Mouse (Mus musculus): ENCODE results near the gene Ly6g6e. TPM values are rescaled to one million over a fixed set of nuclear protein-coding genes. Genes with fewer than 3 reads are reported as not detected.

The Ly6g6e gene
- 7.8 and 9.7 TPM in 2 replicates for polyA plus RNA-seq (2014; fragmentation: Nextera tagmentation; extraction: Ambion mirVana)

DNA sequence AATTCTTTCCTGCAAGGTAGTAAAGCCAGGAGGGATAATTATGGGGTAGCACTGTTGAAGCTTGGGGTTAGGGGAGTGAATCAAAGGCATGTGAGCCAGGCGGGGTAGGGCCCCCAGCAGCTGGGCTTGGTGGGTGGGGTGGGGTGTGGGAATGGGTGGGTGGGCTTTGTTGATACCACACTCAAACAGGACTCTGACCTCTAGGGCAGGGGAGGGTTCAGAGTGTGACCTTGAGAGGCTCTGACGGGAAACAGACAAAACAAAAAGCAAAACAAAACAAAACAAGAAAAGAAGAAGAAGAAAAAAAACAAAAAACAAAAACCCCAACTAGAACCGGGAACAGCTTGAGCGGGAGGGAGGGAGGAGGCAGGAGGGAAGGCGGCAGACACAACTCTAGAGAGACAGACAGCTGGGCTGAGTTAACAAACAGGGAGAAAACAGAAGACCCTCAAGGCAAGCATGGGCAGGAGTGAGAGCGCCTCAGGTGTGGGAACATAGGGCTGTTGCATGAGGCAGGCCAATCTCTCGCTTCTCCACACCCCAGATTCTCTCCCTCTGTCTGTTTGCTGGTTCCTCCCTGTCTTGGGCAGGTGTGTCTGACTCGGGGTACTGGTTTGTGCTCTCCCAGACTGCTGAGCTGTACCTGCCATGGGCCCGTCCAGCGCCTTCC, at the start of gene Ly6g6e:
TSS of gene Ly6g6e (plus strand) at position 396 of the 670 bp plus-strand sequence.
- Histone ChIP-seq H3K36me3 (ENCODE audit: control insufficient read depth, insufficient read depth, low read length) (no peaks in the 10 kb centered on the region), H3K9me3 (ENCODE audit: control insufficient read depth, low read depth, low read length) (no peaks in the 10 kb centered on the region), H3K27ac (ENCODE audit: low read length) (peak within 1 kb of the TSS; percentile 30; the same call in 1 of the 2 replicates), H3K9ac (replicated peaks; ENCODE audit: low read depth, low read length) (0 out of 2 replicates have a peak within 1 kb of the TSS, but pooled peaks have one; percentile 1), H3K4me3 (ENCODE audit: low read depth, low read length) (peak within 1 kb of the TSS; percentile 14; the same call in 1 of the 2 replicates), H3K4me2 (replicated peaks; ENCODE audit: low read depth, low read length) (peak within 1 kb of the TSS; percentile 32), H3K27me3 (ENCODE audit: control insufficient read depth, insufficient read depth, low read length) (no peaks in the 10 kb centered on the region), H3K4me1 (ENCODE audit: control insufficient read depth, insufficient read depth, low read length) (0 out of 2 replicates have a peak, but pooled peaks cover 13% of the 10 kb centered on the region)
- 0 out of 2 replicates have a peak, but pooled peaks have one; percentile 17 for ATAC-seq (ENCODE audit: insufficient number of reproducible peaks, insufficient read depth, low FRiP score, low read depth)
- 29% methylated on average over 10 of the region's 10 CpGs for WGBS

DNA sequence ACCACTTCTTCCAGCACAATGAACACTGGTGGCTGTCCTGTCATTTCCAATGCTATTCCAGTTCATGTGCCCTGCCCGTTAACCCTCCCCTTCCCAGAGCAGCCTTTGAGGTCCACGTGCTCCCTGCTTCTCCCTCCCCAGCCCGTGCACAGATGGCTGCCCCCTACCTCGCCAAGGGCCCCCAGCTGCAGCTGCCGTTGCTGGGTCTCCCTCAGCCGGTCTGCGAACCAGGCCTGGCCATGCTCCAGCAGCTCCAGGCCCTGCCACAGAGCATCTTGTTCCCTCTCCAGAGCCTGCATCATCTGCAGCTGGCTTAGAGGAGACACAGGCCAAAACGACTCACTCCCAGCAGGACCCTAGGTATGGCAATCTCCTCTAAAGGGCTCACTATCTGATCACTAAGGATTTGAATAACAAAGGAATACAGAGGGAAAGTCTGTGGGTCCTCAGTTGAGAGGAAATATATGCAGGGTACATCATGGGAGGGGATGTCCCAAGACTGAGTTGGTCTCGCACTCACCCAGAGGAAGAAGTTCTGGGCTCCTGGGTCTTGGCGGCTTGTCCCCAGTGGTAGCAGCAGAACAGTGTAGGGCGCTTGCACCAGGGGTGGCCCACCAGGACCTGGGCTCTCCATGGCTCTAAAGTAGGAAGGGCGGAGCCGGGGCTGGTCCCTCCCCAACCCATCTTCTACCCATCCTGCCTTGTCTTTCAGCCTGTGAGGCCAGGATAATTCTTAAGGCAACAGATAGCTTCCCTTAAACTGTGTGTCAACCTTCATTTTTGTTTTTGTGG, 49.2 kb upstream of the Ly6g6e start, which contains the start of gene Sapcd1:
TSS of gene Sapcd1 (minus strand) at position 740 of the 792 bp plus-strand sequence.
- Histone ChIP-seq H3K36me3 (ENCODE audit: control insufficient read depth, insufficient read depth, low read length) (no peaks in the 10 kb centered on the region), H3K4me2 (replicated peaks; ENCODE audit: low read depth, low read length) (peak within 1 kb of the TSS; percentile 14; the same call in 1 of the 2 replicates), H3K9ac (replicated peaks; ENCODE audit: low read depth, low read length) (0 out of 2 replicates have a peak within 1 kb of the TSS, but pooled peaks have one; percentile 14), H3K9me3 (ENCODE audit: control insufficient read depth, low read depth, low read length) (no peaks in the 10 kb centered on the region), H3K4me1 (ENCODE audit: control insufficient read depth, insufficient read depth, low read length) (peaks cover 17% of the 10 kb centered on the region), H3K4me3 (ENCODE audit: low read depth, low read length) (no peak within 1 kb of the TSS), H3K27ac (ENCODE audit: low read length) (peak within 1 kb of the TSS; percentile 74), H3K27me3 (ENCODE audit: control insufficient read depth, insufficient read depth, low read length) (no peaks in the 10 kb centered on the region)
- peak; percentile 53; the same call in 1 of the 2 replicates for ATAC-seq (ENCODE audit: insufficient number of reproducible peaks, insufficient read depth, low FRiP score, low read depth)
- WGBS: 48% methylated on average over 13 of the region's 13 CpGs

DNA sequence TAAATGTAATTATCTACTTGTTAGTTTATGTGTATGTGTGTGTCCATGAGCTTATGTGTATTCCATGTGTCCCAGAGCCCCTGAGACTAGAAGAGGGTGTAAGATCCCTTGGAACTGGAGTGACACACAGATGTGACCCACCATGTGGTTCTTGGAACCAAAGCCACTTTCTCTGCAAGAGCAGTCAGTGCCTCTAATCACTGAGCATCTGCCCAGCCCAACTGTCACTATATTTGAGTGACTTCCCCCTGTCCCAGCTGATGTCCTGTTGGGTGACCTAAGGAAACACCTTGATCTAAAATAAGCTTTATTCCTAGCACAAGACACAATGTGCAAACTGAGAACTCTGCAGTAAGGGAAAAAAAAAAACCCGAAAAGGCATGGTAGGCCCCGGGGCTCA, 48.4 kb upstream of the Ly6g6e start:
- H3K9ac ChIP-seq (replicated peaks; ENCODE audit: low read depth, low read length): no peak overlapping the region
- no peaks in the 10 kb centered on the region for H3K27me3 ChIP-seq (ENCODE audit: control insufficient read depth, insufficient read depth, low read length)
- no peak overlapping the region for H3K27ac ChIP-seq (ENCODE audit: low read length)
- no peaks in the 10 kb centered on the region for H3K36me3 ChIP-seq (ENCODE audit: control insufficient read depth, insufficient read depth, low read length)
- no peak overlapping the region for H3K4me2 ChIP-seq (replicated peaks; ENCODE audit: low read depth, low read length)
- no peak for ATAC-seq (ENCODE audit: insufficient number of reproducible peaks, insufficient read depth, low FRiP score, low read depth)
- no peak overlapping the region for H3K4me3 ChIP-seq (ENCODE audit: low read depth, low read length)
- WGBS: 86% methylated on average over 2 of the region's 2 CpGs
- no peaks in the 10 kb centered on the region for H3K9me3 ChIP-seq (ENCODE audit: control insufficient read depth, low read depth, low read length)
- H3K4me1 ChIP-seq (ENCODE audit: control insufficient read depth, insufficient read depth, low read length): peaks cover 17% of the 10 kb centered on the region

DNA sequence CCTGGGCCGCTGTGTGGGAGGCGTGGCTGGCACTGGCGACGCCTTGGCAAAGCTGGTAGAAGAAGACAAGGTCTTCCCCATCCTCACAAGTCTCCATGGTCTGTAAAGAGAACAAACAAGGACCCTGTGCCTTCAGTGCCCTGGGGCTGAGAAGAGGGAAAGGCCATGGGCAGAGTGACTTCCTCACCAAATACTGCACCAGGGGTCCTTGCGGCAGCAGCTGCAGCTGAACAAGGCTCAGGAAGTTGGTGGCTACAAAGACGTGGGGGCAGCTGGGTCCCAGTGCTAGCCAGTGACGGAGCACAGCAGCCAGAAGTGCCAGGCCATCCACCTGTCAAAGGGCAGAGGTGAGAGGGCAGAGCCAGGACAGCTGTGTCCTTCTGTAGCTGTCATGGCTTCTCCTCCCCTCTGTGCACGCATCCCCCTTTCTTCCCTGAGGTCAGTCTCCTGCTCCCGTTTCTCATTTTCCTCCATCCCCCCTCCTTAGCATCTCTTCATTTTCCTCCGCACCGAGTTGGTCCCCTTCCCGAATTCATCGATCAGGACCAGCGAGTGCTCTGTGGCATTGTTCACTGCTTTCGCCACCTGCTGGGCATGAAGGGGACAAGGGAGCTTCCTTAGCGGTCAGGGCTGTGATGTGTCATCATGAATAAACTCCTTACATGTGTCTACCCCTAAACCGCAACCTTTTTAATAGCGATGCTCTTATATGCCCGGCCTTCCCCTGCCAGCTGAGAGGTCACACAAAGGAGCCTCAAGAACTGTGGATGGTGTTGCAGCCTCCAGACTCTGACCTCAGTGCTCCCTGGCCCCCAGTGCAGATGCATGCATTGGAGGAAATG, 46.8 kb upstream of the Ly6g6e start:
- 33% methylated on average over 19 of the region's 19 CpGs for WGBS
- no peak overlapping the region for H3K9ac ChIP-seq (replicated peaks; ENCODE audit: low read depth, low read length)

DNA sequence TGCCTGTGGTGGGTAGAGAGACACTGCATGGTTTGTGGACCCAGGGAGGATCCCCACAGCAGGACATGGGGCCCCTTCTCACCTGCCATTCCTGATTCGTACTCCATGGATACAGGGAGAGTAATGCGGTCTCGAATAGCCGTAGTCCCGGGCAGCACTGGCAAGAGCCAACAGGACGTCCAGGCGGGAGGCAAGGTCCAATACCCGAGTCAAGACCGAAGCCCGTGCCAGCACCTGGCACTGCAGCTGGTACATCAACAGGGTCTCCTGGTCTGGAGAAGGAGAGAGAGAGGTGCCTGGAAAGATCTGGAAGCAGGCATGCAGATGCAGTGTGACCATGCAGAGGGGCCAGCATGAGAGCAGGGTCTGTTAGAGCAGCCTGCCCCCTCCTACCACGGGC, 45.4 kb upstream of the Ly6g6e start:
- Histone ChIP-seq H3K4me1 (ENCODE audit: control insufficient read depth, insufficient read depth, low read length) (peaks cover 11% of the 10 kb centered on the region), H3K27ac (ENCODE audit: low read length) (no peak overlapping the region), H3K9me3 (ENCODE audit: control insufficient read depth, low read depth, low read length) (no peaks in the 10 kb centered on the region), H3K9ac (replicated peaks; ENCODE audit: low read depth, low read length) (no peak overlapping the region), H3K36me3 (ENCODE audit: control insufficient read depth, insufficient read depth, low read length) (no peaks in the 10 kb centered on the region), H3K4me2 (replicated peaks; ENCODE audit: low read depth, low read length) (no peak overlapping the region), H3K27me3 (ENCODE audit: control insufficient read depth, insufficient read depth, low read length) (no peaks in the 10 kb centered on the region), H3K4me3 (ENCODE audit: low read depth, low read length) (no peak overlapping the region)
- WGBS: 90% methylated on average over 11 of the region's 11 CpGs
- ATAC-seq (ENCODE audit: insufficient number of reproducible peaks, insufficient read depth, low FRiP score, low read depth): no peak

More for the DNA sequence above, 46.8 kb upstream of the Ly6g6e start:
- Histone ChIP-seq H3K4me3 (ENCODE audit: low read depth, low read length) (no peak overlapping the region), H3K36me3 (ENCODE audit: control insufficient read depth, insufficient read depth, low read length) (no peaks in the 10 kb centered on the region), H3K4me2 (replicated peaks; ENCODE audit: low read depth, low read length) (no peak overlapping the region), H3K4me1 (ENCODE audit: control insufficient read depth, insufficient read depth, low read length) (peaks cover 11% of the 10 kb centered on the region), H3K9me3 (ENCODE audit: control insufficient read depth, low read depth, low read length) (no peaks in the 10 kb centered on the region), H3K27me3 (ENCODE audit: control insufficient read depth, insufficient read depth, low read length) (no peaks in the 10 kb centered on the region), H3K27ac (ENCODE audit: low read length) (no peak overlapping the region)
- no peak for ATAC-seq (ENCODE audit: insufficient number of reproducible peaks, insufficient read depth, low FRiP score, low read depth)

DNA sequence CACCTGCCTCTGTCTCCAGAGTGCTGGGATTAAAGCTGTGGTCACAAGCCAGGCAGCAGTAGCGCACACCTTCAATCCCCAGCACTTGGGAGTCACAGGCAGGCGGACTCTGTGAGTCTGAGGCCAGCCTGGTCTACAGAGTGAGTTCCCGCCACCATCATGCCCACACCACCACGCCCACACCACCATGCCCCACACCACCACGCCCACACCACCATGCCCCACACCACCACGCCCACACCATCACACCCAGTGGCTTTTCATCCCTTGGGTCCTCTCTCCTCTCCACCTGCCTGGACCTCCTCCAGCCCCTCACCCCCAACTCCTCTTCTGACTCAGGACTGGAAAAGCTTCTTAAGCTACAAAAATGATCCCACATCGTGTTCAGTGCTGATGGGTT, 44.8 kb upstream of the Ly6g6e start:
- no peak overlapping the region for H3K4me2 ChIP-seq (replicated peaks; ENCODE audit: low read depth, low read length)
- H3K9me3 ChIP-seq (ENCODE audit: control insufficient read depth, low read depth, low read length): no peaks in the 10 kb centered on the region
- H3K27me3 ChIP-seq (ENCODE audit: control insufficient read depth, insufficient read depth, low read length): no peaks in the 10 kb centered on the region
- ATAC-seq (ENCODE audit: insufficient number of reproducible peaks, insufficient read depth, low FRiP score, low read depth): no peak
- H3K36me3 ChIP-seq (ENCODE audit: control insufficient read depth, insufficient read depth, low read length): no peaks in the 10 kb centered on the region
- H3K4me3 ChIP-seq (ENCODE audit: low read depth, low read length): no peak overlapping the region
- peaks cover 11% of the 10 kb centered on the region; the same call in 1 of the 2 replicates for H3K4me1 ChIP-seq (ENCODE audit: control insufficient read depth, insufficient read depth, low read length)
- H3K27ac ChIP-seq (ENCODE audit: low read length): no peak overlapping the region
- H3K9ac ChIP-seq (replicated peaks; ENCODE audit: low read depth, low read length): no peak overlapping the region
- 73% methylated on average over 7 of the region's 7 CpGs for WGBS

DNA sequence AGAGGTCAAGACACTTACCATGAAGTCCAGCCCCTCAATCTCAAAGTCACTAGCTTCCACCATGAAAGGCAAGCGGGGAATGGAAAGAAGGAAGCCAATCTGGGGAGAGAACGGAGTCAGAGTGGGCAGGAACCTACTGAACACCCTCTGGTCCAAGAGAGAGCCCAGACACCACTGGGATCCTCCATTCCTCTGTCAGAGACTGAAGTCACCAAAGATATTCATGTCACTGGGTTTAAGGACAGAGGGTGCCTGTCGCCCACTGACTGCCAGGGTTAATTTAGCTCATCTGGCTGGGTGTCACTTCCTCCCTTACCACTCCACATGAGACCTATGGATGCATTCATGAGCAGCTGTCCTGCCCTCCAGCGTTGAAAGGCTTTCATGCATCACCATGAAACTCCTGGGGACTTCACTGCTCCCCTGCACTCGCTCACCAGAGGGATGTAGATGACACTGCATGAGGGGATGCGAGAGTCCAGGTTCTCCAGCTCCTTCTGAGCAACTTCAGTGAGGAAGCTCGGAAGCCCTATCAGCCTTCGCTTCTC, 44.3 kb upstream of the Ly6g6e start:
- no peak overlapping the region for H3K9ac ChIP-seq (replicated peaks; ENCODE audit: low read depth, low read length)
- H3K9me3 ChIP-seq (ENCODE audit: control insufficient read depth, low read depth, low read length): no peaks in the 10 kb centered on the region
- H3K4me2 ChIP-seq (replicated peaks; ENCODE audit: low read depth, low read length): no peak overlapping the region
- no peaks in the 10 kb centered on the region for H3K36me3 ChIP-seq (ENCODE audit: control insufficient read depth, insufficient read depth, low read length)
- no peaks in the 10 kb centered on the region for H3K27me3 ChIP-seq (ENCODE audit: control insufficient read depth, insufficient read depth, low read length)
- no peak overlapping the region for H3K4me3 ChIP-seq (ENCODE audit: low read depth, low read length)
- peaks cover 11% of the 10 kb centered on the region; the same call in 1 of the 2 replicates for H3K4me1 ChIP-seq (ENCODE audit: control insufficient read depth, insufficient read depth, low read length)
- H3K27ac ChIP-seq (ENCODE audit: low read length): no peak overlapping the region
- ATAC-seq (ENCODE audit: insufficient number of reproducible peaks, insufficient read depth, low FRiP score, low read depth): no peak
- 65% methylated on average over 8 of the region's 8 CpGs for WGBS

All from stomach, embryonic 14.5 days (tissue).